Mouse (Mus musculus): ENCODE results near the gene Fggy.

The Fggy gene

DNA sequence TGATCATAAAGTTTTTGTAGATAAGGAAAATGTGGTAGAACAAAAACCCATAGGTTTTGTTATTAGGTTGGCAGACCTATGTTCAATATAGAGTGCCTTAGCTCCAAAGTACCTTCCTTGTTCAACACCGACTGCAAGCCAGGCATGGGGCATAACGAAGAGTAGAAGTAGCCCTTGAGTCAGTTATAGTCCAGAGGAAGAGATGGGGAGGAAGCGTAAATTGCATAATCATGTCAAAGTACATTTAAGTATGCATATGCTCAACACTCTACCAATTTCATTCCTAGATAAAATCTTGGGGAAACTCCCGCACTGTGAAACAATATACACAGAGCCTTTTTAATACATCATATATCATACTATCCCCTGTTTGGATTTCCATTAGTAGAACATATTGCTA, 221.2 kb downstream of the Fggy start:
- DNase-seq (ENCODE audit: low read depth, low spot score): no peak

DNA sequence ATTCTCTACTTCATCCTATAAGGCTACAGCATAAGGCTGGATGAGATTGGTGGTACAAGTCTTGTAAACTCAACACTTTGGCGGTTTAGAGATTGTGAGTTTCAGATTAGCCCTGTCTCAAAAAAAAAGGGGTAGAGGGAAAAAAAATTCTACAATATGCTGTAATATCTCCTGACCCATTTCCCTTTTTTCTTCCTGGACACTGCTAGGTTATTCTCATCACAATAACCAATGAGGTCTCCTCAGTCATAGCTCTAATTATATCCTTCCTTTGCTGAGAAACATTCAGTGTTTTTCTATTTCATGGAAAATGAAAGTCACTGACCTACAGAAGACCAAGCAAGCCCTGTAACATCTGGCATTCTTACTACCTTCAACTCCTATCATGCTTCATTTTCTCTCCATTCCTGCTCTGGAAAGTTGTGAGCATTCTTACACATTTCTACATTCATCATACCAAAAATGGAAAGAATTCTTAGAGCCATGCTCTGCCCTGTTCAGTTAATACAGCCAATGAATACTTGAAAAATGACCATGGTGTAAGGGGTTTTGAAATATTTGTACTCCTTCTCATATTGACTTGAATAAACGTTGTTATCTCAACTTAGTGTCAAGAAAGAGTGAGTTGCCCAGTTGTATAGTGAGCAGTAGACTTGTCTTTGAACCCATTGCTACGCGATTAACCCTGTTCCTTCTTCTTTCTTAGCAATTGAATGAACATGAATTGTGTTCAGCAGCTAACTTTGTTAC, 227.0 kb downstream of the Fggy start:
- no peak for DNase-seq (ENCODE audit: low read depth, low spot score)

DNA sequence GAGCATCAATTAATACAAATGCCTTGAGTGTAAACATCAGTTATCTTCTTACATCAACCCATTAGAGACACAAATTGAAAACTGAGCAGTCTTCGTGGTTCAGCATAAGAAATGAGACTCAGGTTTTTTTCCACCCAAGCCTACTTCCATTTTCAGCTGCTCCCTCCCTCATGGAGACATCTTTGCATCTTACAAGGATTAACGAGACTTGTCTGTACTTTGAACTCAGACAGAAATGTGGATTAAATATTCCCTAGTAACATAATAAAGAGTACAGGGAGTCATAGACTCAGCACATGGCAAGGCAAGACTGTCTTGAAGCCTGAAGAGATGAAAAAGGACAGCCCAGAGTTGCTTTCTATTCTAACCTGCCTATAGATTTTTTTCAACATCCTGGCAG, 230.3 kb downstream of the Fggy start:
- no peak for DNase-seq (ENCODE audit: low read depth, low spot score)

DNA sequence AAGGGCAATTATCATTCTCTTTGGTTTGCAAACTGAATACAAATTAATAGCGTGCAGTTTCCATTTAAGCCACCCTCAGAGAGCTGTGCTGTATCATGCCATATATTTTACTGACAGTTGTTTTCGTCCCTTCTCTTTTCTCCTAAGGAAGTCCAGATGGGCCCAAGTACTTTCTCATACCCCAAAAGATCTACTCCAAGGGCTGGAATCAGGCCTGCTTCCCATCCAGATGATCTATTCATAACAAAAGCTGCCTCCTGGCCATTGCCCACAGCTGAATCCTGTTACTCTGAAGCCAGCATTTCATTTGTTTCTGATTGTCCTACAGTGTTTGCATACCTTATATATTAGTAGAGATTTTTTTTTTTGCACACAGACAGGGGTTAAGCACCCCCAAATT, 231.6 kb downstream of the Fggy start:
- no peak for DNase-seq (ENCODE audit: low read depth, low spot score)

DNA sequence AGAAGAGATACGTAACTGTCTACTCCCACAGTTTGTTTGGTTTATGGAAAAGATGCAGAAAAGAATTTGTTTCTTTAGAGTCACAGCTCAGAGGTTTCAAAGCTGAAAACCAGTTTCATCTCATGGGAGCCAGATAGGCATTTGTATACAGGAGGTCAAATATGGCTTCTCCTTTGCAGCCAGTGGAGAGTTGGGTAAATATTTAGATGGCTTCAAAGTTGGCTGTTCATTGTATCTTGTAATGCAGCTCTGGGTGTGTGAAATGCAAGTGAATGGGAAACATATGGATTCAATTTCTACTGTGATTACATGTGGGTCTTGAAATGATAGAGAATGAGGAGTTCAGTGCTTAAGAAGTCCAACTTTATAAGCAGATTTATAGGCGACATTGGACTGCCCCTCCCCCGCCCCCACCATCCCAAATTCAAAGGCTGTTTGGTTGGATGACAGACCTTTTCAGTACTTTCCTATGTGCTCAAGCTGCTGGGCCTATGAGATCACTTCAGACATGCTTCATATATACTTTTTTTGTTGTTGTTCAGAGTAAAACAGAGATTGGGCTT, 234.7 kb downstream of the Fggy start:
- no peak for DNase-seq (ENCODE audit: low read depth, low spot score)

- no peak for DNase-seq (ENCODE audit: low read depth, low spot score)
Measured at GRCm38 (mm10) chr4:95793647-95794328, 236.5 kb downstream of the Fggy start.

- DNase-seq (ENCODE audit: low read depth, low spot score): no peak
Measured at GRCm38 (mm10) chr4:95794651-95795050, 237.3 kb downstream of the Fggy start.

DNA sequence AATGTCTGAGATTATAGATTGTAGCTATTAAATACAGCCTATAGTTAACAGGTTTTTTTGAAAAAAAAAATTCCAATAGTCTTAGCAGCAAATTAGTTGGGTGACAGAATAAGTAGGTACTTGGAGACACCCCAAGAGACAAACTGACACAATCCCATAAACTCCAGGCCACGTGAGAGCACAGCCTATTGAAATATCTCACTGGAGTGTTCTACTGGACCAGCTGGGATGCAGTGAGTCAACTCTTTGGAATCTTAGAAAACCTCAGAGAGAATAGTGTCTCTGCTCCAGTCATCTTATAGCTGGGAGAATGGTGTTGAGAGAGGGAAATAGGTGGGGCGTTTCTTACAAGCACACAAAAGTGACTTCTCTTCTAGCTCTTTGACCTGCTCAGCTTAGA, 238.0 kb downstream of the Fggy start:
- DNase-seq (ENCODE audit: low read depth, low spot score): no peak

DNA sequence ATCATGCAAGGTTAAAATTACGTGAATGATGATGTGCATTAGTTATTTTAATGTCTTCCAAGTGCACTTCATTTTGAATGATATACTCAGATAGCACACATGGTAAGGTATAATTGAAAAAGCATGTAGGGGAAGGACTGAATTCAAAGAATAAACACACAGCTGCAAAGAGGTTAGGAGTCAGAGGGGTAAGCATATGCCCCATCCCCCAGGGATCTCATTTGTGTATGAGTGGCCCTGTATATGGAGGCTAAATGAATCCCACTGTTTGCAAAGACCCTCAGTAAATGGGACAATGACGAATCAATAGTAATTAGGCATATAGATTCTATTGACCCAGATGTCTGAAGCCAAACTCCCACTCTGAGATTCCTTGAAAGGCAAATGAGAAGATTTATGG, 262.3 kb downstream of the Fggy start:
- no peak for DNase-seq (ENCODE audit: low read depth, low spot score)

- DNase-seq (ENCODE audit: low read depth, low spot score): no peak
Measured at GRCm38 (mm10) chr4:95821906-95822579, 264.7 kb downstream of the Fggy start.

- no peak for DNase-seq (ENCODE audit: low read depth, low spot score)
Measured at GRCm38 (mm10) chr4:95828164-95828563, 270.9 kb downstream of the Fggy start.

GRCm38 (mm10) chr4:95830320-95830719, 273.0 kb downstream of the Fggy start:
- DNase-seq (ENCODE audit: low read depth, low spot score): no peak

GRCm38 (mm10) chr4:95839860-95840259, 282.6 kb downstream of the Fggy start:
- DNase-seq (ENCODE audit: low read depth, low spot score): no peak

DNA sequence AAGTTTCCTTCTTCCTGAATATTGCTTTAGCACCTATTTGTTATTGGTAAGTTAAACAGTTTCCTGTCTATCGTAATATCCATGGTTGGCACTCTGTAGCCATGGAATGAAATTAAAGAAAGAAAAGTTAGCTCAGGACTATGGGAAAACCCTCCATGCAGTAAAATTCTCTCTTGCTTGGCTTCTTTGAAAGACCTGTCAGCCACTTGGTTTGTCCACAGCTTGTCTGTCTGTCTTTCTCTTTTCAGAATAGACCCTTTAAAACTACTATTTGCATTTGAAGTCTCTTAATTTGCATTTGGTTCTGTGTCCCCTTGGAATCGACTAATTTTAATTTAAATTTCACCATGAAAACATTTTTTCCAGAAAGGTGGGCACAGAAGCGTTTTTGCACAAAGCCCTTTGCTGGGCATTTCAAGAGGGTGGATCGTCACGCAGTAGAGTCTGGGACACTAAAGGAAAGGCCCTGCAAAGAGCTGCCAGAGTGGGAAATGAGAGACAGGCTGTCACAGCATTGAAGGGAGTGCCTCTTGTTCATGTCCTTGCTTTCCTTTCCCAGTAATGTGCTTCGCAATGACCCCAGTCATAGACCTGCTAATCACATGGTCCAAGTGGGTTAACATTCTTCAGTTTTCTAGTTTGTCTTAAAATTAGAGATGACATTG, 283.2 kb downstream of the Fggy start:
- DNase-seq (ENCODE audit: low read depth, low spot score): no peak

DNA sequence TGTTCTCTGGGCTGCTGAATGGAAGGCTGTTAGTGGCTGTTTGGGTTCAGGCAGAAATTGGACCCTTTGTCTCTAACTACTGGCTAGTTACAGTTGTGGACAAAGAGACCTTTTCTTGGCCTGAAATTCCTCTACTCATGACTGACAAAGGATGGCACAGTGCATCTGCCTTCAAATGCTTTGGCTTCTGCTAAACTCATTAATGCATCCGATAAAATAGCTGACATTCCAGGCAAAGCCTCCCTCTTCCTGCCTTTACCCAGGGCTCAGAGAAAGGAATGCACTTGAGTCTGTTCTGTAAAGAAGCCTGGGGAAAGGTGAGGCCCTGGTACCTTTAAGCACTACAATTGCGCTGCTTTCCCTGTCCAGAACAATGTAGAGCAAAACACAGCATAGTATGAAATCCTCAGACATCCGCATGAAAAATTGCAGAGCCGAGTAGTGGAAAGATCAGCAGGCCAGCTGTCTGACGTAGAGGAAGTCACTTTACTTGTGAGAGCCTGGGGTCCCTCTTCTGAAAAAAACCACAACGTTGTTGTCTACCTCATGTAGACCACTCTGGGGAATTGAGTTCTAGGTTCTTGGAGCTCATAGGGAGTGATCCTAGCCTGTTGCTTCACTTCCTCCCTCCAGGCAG, 288.8 kb downstream of the Fggy start:
- no peak for DNase-seq (ENCODE audit: low read depth, low spot score)

DNA sequence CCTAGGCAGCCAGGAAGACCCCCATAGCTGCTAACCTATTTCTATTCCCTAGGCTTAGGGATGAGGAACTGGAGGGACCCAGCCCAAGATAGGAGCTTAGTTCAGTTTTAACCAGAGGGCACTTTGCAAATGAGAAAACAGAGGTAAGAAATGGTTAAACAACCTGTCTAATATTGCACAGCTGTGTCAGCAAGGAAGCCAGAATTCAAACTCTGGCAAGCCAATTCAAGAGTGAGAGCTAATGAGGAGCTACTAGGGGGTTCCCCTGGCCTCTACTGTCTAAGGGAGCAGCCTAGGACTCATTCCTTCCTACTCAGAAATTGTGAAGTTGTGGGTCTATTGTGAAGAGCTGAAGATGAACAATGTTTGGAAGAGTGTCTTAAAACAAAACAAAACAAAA, 289.9 kb downstream of the Fggy start:
- DNase-seq (ENCODE audit: low read depth, low spot score): no peak

- no peak for DNase-seq (ENCODE audit: low read depth, low spot score)
Measured at GRCm38 (mm10) chr4:95847664-95848063, 290.4 kb downstream of the Fggy start.

GRCm38 (mm10) chr4:95849497-95849896, 292.2 kb downstream of the Fggy start:
- DNase-seq (ENCODE audit: low read depth, low spot score): no peak

GRCm38 (mm10) chr4:95850044-95850739, 292.9 kb downstream of the Fggy start:
- DNase-seq (ENCODE audit: low read depth, low spot score): no peak

DNA sequence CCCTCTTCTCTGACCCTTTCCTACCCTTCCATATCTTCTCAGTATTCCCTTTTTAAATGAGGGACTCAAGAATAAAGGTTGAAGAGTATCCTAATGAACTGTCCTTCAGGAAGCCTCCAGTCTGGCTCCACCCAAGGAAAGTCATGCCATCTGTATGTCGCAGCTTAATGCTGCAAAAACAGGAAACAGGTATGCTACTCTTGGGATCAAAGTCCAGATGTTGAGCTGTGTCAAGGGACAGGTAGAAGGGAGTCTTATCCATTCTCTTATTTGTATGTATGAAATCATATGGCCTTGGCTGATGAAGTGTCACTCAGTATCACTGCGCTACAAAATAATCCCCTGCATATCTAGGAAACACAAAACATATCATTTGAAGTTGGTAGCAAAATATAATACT, 294.9 kb downstream of the Fggy start:
- DNase-seq (ENCODE audit: low read depth, low spot score): no peak

GRCm38 (mm10) chr4:95856008-95856407, 298.7 kb downstream of the Fggy start:
- DNase-seq (ENCODE audit: low read depth, low spot score): no peak

All from CD4-positive, CD25-positive, alpha-beta regulatory T cell, adult 2 months (primary cell).